Mouse (Mus musculus) ovary, postnatal 14 days (tissue): ENCODE data around the gene Grin2c.

Source experiments
- DNase-seq: peaks from one replicate; pipeline ENCODE4 v3.0.0; 2022; ENCODE audit warnings: low spot score

The Grin2c gene

GRCm38 (mm10) chr11:115264862-115265668 lies 2.0 kb downstream of the Grin2c start:
- no peak for DNase-seq

DNA sequence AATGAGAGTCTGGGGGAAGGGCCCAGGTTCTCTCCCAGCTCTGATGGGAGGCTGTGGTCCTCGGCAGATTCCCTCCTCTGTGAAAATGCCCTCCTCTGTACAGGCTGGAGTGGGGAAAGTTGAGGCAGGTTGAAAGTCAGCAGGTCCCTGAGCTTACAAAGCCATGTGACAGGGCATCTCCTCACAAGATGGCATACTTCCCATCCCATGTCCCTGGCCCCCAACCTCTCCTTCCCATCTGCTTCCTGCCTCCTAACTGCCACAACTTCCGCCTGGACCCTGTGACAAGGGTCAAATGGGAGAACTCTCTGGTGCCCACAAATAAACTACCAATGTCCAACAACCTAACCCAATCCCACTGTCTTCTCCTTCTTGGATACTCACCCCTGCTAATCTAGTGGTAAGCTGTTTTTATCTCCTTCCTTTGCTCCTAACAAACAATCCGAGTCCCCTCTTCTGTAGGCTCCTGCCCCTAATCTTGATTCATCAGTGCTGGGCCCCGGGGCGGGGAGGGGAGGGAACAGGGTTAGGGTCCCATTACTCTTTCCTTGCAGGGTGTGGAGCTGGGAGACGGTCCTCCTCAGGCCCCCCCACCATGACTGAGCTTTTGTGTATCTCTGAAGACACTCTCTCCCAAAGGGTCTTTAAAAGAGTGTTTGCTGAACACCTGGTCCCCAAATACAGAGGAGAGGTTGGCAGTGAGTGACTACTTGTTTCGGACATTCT lies 2.7 kb downstream of the Grin2c start:
- no peak for DNase-seq

DNA sequence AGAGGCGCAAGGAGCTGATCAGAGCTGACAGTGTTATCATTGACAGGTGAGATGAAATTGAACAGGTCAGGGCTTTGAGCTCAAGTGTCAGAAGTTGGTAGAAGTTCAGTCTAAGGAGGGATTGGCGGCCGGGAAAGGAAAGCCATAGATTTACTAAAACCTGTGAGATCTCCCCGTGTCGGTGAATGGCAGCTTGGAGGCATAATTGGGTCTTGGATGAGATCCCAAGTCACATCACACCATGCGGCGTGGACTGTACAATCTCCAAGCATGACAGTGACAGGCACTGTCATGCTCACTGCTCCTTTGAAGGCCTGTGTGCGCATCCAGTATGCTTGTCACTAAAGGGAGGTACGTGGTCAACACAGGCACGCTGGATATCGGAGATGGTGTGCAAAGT lies 4.1 kb downstream of the Grin2c start:
- DNase-seq = no peak

- DNase-seq = no peak
Observed at GRCm38 (mm10) chr11:115259134-115259533, 7.9 kb downstream of the Grin2c start.

DNA sequence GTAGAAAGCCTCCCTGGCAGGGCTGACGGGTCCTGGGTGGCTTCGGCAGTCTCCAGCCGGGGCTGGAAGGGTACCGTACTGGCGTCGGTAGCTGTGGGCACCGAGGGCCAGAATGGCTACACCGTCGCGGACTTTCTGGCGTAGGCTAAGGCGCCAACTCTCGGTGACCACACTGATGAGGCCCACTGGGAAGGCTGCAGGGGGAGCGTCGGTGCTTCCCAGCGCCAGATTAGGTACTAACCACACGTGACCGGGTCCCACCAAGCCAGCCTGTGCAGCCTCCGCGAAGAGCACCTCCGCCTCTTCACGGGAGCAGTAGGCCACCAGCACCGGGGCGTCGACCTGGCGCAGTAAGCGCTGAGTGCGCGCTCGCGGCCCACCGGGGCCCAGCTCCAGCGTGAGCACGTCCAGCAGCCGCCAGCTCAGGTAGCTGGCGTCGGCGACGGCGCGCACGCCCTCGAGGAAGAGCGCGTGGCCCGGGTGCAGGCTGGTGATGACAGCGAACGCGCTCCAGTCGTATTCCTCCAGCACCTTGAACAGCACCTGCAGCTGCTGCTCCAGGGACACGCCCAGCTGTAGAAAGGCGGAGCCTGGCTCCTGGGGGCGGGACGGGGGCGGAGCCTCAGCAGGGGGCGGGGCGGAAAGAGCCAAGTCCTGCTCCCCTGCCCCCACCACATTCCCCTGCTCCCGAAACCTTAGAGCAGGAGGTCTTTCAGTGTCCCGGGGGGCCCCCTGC lies 9.1 kb downstream of the Grin2c start:
- DNase-seq = no peak

DNA sequence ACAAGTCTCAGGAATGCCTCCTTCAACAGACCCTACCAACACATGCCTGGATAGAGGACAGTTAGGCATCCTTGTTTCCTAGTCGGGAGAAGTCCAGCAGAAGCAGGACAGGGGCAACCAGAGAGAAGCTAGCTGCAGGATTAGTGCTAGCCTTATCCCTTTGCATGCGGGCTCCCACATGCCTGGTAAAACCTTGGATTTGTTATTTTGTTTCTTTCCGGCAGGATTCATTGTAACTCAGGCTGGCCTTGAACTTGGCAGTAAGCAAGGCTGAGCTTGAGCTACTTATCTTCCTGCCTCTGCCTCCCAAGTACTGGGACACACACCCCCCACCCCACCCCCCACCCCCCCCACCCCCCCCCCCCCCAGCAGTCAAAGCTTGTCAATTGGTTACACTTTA lies 15.8 kb downstream of the Grin2c start:
- no peak for DNase-seq

DNA sequence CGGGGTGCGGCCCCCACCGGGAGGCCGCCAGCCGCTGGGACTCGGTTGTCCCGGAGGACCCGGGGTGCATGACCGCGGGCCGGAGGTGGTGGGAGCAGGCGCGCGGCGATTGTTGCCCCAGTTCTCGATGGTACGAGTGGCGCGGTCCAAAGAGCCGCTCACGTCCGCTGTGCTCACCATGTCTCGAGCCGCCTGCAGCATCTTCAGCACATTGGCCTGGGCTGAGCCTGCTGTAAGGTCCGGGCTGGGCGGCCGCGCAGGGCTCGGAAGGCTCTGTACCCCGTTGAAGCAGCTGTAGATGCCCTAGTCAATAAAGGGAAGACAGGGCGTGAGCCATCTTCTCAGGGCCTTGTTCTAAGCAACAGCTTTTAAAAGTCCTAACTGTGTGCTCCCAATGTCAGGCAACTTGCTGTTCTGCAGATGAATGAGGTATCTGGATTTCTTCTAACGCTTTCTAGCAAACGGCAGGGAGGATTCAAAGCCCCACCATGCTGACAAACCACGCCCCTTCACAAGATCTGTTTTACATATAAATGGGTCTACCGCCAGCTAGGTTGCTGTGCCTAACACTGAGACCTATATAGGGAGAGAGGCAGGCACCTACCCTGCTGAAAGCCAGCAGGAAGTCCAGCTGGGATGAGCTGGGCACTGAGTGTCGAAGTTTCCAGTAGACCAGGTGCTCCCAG lies 16.5 kb downstream of the Grin2c start:
- no peak for DNase-seq

DNA sequence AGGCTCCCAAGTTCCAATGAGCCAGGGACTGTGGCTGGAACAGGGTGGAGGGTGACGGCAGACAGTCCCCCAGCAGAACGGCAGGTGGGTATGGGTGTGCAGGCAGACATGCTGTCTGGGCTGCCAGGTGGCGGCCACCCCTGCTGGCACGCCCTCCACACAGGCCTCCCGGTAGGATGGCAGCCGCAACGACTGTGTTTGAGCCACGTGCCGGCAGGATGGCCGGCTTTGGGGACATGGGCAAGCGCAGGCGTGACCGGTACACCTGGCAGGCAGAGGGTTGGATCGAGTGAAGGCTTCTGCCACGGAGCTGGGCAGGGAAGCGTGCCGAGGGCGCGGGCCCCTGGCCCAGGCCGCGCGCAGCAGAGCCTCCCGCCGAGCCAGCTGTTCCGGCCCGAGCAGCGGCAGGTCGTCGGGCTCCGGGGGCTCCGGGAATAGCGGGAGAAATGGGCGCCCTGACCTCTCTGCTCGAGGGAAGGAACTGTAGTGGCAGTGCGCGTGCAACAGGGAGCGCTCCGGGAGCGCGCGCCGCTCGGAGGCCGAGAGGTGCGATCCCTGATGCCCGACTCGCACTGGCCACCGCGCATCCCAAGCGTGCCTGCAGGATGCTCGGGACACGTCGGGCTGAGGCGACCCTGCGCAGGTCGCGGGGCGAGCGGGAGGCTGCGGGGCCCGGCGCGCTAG lies 17.2 kb downstream of the Grin2c start:
- no peak for DNase-seq

DNA sequence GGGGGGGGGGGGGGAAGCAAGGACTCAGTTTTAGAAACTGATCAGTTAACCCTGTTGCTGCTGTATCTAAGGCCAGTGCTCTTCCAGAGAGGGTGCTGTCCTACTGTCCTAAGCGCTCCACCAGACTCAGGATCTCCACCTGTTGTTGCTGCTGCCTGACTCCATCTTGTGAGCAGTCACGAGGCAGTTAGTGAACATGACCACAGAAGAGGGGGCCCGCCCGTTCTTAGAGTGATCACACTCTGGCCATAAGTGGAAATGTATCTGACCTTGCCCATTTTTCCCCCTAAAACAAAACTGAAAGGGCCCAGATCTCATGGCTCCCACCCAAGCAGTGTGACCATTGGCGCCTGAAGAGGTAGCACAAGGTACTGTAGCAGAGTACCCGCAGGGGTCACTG lies 19.1 kb downstream of the Grin2c start:
- DNase-seq = no peak

- DNase-seq = no peak
Observed at GRCm38 (mm10) chr11:115247240-115247639, 19.8 kb downstream of the Grin2c start.

- no peak for DNase-seq
Observed at GRCm38 (mm10) chr11:115246386-115246785, 20.7 kb downstream of the Grin2c start.

DNA sequence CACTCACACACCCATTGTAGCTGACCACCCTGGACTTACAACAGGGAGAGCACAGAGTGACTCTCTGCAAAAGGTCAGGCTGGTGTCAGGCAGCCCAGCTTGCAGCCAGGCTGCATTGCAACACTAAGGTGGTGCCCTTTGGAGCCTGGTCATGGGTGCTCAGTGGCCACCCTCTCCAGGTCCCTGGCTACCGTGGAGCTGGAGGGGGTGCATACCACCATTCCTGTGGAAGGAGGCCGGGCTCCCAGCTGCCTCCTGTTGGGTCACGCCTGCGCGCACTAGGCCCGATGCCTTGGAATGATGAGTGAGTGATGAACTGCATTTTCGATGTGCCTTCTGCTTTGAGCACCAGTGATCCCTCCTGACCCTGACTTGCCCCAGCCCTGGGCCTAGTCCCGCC lies 22.2 kb downstream of the Grin2c start:
- DNase-seq = no peak

DNA sequence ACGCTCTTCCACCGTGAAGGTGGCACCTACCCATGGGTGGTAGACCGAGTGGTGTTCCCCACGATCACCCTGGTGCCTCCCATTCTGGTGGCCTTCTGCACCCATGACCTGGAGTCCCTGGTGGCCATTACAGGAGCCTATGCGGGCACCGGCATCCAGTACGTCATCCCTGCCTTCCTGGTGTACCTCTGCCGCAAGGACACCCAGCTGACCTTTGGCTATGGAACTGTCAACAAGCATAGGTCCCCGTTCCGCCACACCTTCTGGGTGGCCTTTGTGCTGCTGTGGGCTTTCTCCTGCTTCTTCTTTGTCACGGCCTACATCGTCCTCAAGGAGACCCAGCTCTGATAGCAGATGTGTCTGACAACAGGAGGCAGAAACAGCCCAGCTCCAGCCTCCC lies 23.3 kb downstream of the Grin2c start:
- DNase-seq = no peak

DNA sequence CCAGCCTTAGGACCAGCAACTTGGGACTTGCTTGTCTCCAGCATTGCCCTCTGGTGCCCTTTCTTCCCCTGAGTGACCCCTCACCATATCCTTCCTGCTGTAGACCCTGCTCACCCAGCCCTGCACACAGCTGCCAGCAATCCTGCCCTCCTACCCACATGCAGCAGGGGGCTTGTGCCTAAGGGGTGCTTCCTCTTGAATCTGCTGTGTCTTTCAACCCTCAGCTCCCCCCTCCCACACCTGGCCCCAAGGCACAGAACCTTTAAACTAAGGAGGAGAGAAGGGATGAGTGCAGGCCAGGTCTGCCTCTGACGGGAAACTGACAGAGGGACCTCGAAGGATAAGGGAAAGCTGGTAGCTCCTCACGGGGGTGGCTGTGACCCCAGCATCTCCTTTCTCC lies 24.3 kb downstream of the Grin2c start:
- DNase-seq = no peak

DNA sequence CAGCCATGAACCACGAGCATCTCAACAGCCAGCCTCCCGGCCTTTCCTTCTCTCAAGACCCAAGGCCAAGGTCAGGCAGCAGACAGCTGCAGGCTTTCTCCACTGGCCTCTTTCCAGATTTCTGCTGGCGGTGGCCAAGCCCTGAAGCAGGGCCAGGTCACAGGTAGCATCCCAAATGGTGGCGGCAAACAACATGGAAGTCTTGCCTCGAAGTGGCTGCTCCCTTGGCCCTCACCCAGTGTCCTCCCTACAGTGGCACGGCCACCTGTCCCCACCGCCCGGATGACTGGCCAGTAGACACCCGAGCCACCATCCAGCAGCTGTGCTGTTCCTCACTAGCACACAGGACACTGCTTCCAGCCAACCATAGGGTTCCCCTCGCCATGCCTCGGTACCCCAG lies 25.6 kb downstream of the Grin2c start:
- DNase-seq = no peak

- DNase-seq = no peak
Observed at GRCm38 (mm10) chr11:115236570-115236969, 30.5 kb downstream of the Grin2c start.

- DNase-seq = no peak
Observed at GRCm38 (mm10) chr11:115234320-115235044, 32.6 kb downstream of the Grin2c start.

DNA sequence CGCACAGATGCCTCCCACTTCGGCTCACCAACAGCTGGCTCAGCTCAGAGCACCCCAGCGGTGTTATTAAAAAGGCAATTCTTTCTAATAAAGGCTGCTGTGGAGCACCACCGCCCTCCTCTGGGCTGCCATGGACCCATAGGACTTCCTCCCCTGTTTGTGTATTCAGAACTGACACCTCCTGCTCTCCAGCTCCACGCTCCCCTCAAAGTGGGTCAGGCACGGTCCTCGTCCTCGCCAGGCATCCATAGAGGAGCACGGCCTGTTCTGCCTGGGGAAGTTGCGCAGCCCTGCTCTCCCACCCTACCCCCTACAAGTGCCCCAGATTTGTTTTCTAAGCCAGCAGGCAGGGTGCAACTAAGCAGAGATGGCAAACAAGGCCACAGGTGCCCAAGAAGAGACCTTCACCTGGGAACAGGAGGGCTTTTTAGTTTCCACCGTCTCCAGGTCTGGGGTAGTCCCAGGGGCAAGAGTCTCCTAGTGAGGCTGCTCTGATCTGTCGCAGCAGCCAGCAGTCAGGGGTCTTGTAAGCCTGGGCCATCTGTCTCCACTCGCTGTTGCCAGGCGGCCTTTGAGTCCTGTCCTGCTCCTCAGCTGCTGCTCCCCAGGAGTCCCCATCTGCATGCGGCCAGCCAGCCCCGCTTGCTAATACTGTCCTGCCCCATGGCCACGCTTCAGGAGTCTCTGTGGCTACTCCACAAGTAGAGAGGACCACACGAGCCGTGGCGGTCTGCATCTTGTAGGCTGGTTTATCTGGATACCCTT lies 33.3 kb downstream of the Grin2c start:
- DNase-seq = no peak

DNA sequence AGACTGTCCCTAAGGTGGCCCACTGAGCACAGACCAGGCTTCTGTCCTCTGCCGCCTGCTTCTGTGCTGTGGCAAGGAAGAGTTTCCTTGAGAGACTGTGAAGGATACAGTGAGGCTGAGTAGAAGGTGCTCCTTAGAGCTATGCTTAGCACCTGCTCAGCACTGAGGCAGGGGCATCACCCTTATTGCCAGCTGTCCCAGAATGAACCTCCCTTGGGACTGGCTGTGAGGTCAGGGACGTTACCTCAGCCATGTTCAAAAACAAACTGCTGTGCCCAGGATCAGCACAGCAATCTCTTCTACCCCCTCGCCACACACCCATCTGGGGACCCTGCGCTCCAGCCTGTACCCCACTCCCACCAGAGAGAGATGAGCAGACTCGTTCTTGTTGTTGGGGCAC lies 34.2 kb downstream of the Grin2c start:
- no peak for DNase-seq

- no peak for DNase-seq
Observed at GRCm38 (mm10) chr11:115231924-115232323, 35.1 kb downstream of the Grin2c start.
